Mouse (Mus musculus): ENCODE results near the gene C2cd2l. TPM values are rescaled to one million over a fixed set of nuclear protein-coding genes. Genes with fewer than 3 reads are reported as not detected.

The C2cd2l gene
- total and polyA plus RNA-seq, 3 experiments = 4.7 to 10.9 TPM; not detected in 1

DNA sequence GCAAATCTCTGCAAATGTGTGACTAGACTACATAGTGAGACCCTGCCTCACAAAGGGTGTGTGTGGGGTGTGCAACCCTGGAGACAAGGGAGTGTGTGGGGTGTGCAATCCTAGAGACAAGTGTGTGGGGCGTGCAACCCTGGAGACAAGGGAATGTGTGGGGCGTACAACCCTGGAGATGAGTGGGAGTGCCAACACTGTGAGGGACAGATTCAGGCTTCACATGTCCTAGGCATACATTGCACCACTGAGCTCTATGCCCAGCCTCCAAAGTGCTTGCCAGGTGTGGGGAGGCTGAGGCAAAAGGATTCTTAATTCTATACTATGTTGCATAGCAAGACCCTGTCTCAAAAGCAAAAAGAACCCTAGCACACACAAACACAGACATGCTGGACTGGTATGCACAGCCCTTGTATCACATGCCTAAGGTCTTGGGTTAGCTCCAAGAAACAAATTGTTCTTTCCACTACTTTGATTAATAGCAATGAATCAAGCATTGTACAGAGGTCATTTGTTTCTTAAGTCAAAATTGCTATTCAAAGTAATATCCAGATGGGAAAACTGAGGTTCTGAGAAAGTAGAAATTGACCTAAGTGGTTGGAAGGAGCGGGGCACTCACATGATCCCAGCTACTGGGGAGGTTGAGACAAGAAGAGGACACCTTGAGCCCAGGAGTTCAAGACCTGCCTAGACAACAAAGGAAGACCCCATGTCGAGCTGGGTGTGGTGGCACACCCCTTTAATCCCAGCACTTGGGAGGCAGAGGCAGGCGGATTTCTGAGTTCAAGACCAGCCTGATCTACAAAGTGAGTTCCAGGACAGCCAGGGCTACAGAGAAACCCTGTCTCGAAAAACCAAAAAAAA is 25.7 kb upstream of the C2cd2l start:
- no peak overlapping the region for H3K4me3 ChIP-seq (ENCODE audit: control insufficient read depth in 1 of 2, insufficient read depth in 1 of 2, low read depth in 2 of 2, low read length in 2 of 2)
- H3K27me3 ChIP-seq (ENCODE audit: control insufficient read depth in 1 of 2, insufficient read depth in 2 of 2, low read length in 2 of 2) = no peaks in the 10 kb centered on the region
- no peaks in the 10 kb centered on the region for H3K9me3 ChIP-seq (replicated peaks; ENCODE audit: insufficient read depth, low read length)
- TF ChIP-seq MEF2A (IDR thresholded peaks at IDR 0.05; ENCODE audit: extremely low read depth, insufficient replicate concordance, low read depth, low read length, poor library complexity, severe bottlenecking) = no peak
- TF ChIP-seq ELF1 (IDR thresholded peaks at IDR 0.05; ENCODE audit: low read depth, low read length) = no peak
- no peak for TF ChIP-seq MXI1 (IDR thresholded peaks at IDR 0.05; ENCODE audit: low read depth, low read length)
- no peak for TF ChIP-seq MAX (IDR thresholded peaks at IDR 0.05; ENCODE audit: low read length)
- no peak for TF ChIP-seq USF1 (IDR thresholded peaks at IDR 0.05; ENCODE audit: low read depth, low read length)
- no peak for TF ChIP-seq TCF12 (IDR thresholded peaks at IDR 0.05; ENCODE audit: low read depth, low read length)
- TF ChIP-seq NELFE (IDR thresholded peaks at IDR 0.05; ENCODE audit: low read depth, low read length) = no peak
- TF ChIP-seq TBP (IDR thresholded peaks at IDR 0.05; ENCODE audit: low read depth, low read length) = no peak
- no peak for TF ChIP-seq NRF1 (IDR thresholded peaks at IDR 0.05; ENCODE audit: insufficient read depth, low read depth, low read length, poor library complexity, severe bottlenecking)
- no peak for TF ChIP-seq USF2 (IDR thresholded peaks at IDR 0.05; ENCODE audit: borderline replicate concordance in 1 of 2, insufficient read depth in 1 of 2, low read depth in 1 of 2, low read length in 2 of 2)
- TF ChIP-seq BHLHE40 (IDR thresholded peaks at IDR 0.05; ENCODE audit: borderline replicate concordance, low read depth, low read length) = no peak
- no peak for TF ChIP-seq MYB (IDR thresholded peaks at IDR 0.05; ENCODE audit: low read depth, low read length)
- TF ChIP-seq ZC3H11A (IDR thresholded peaks at IDR 0.05; ENCODE audit: low read depth, low read length) = no peak
- TF ChIP-seq POLR2A (IDR thresholded peaks at IDR 0.05; ENCODE audit: control insufficient read depth in 1 of 2, insufficient read depth in 1 of 2, low read depth in 1 of 2, low read length in 2 of 2, poor library complexity in 1 of 2) = no peak
- no peak for TF ChIP-seq POLR2AphosphoS5 (IDR thresholded peaks at IDR 0.05; ENCODE audit: borderline replicate concordance, low read depth, low read length)
- TF ChIP-seq SIN3A (IDR thresholded peaks at IDR 0.05; ENCODE audit: low read length) = no peak
- no peak for TF ChIP-seq ZKSCAN1 (IDR thresholded peaks at IDR 0.05; ENCODE audit: low read depth, low read length)
- H3K9ac ChIP-seq (ENCODE audit: control insufficient read depth, low read depth, low read length, poor library complexity, severe bottlenecking) = no peak overlapping the region
- H3K4me1 ChIP-seq (ENCODE audit: control insufficient read depth in 1 of 2, insufficient read depth in 2 of 2, low read length in 2 of 2) = peaks cover 8 to 23% of the 10 kb centered on the region in 2 experiments
- peaks cover 6 to 27% of the 10 kb centered on the region in 2 experiments for H3K36me3 ChIP-seq (ENCODE audit: control insufficient read depth in 1 of 2, insufficient read depth in 2 of 2, low read length in 2 of 2)
- no peak for DNase-seq (ENCODE audit: low read depth, low spot score)
- H3K27ac ChIP-seq (ENCODE audit: control insufficient read depth, low read depth, low read length) = no peak overlapping the region
- peaks cover 19% of the 10 kb centered on the region for H3K79me2 ChIP-seq (ENCODE audit: control insufficient read depth, insufficient read depth, low read length, poor library complexity)

GRCm38 (mm10) chr9:44343781-44344421 is 23.8 kb upstream of the C2cd2l start, which contains the start of gene Hmbs:
TSS of gene Hmbs (minus strand) at chr9:44344228.
- TF ChIP-seq USF1 (IDR thresholded peaks at IDR 0.05; ENCODE audit: low read depth, low read length) = 0 out of 2 replicates have a peak, but pooled peaks have one; percentile 10
- TF ChIP-seq POLR2AphosphoS2 (IDR thresholded peaks at IDR 0.05; ENCODE audit: low read length) = peak; percentile 57; the same call in 1 of the 2 replicates
- no peak; the same call in 1 of the 2 replicates for TF ChIP-seq KAT2A (conservative IDR thresholded peaks at IDR 0.05; ENCODE audit: low read depth, low read length)
- peak; percentile 29; the same call in 1 of the 2 replicates for TF ChIP-seq TCF12 (IDR thresholded peaks at IDR 0.05; ENCODE audit: low read depth, low read length)
- TF ChIP-seq MAX (IDR thresholded peaks at IDR 0.05; ENCODE audit: low read length) = no peak
- peak; percentile 37; the same call in 1 of the 2 replicates for TF ChIP-seq ZMIZ1 (IDR thresholded peaks at IDR 0.05; ENCODE audit: low read depth, low read length)
- peak; percentile 66 for TF ChIP-seq TBP (IDR thresholded peaks at IDR 0.05; ENCODE audit: low read depth, low read length)
- TF ChIP-seq MXI1 (IDR thresholded peaks at IDR 0.05; ENCODE audit: low read depth, low read length) = peak; percentile 44; the same call in 1 of the 2 replicates
- TF ChIP-seq POLR2A (IDR thresholded peaks at IDR 0.05; ENCODE audit: control insufficient read depth in 1 of 2, insufficient read depth in 1 of 2, low read depth in 1 of 2, low read length in 2 of 2, poor library complexity in 1 of 2) = peak; percentile 83 to 86; a peak in 3 of 4 replicates
- TF ChIP-seq SIN3A (IDR thresholded peaks at IDR 0.05; ENCODE audit: low read length) = peak; percentile 50
- TF ChIP-seq MYC (IDR thresholded peaks at IDR 0.05; ENCODE audit: low read depth, low read length) = peak; percentile 78; the same call in 1 of the 2 replicates
- no peak for TF ChIP-seq ZKSCAN1 (IDR thresholded peaks at IDR 0.05; ENCODE audit: low read depth, low read length)
- TF ChIP-seq SMC3 (IDR thresholded peaks at IDR 0.05; ENCODE audit: low read depth, low read length) = no peak
- TF ChIP-seq ZNF384 (IDR thresholded peaks at IDR 0.05; ENCODE audit: low read depth, low read length) = peak; percentile 75
- TF ChIP-seq HCFC1 (IDR thresholded peaks at IDR 0.05; ENCODE audit: low read depth, low read length) = peak; percentile 78
- peak; percentile 94 for TF ChIP-seq E2F4 (IDR thresholded peaks at IDR 0.05; ENCODE audit: borderline replicate concordance, low read depth, low read length)
- peak; percentile 62 for TF ChIP-seq NRF1 (IDR thresholded peaks at IDR 0.05; ENCODE audit: insufficient read depth, low read depth, low read length, poor library complexity, severe bottlenecking)
- peak; percentile 85 for TF ChIP-seq NELFE (IDR thresholded peaks at IDR 0.05; ENCODE audit: low read depth, low read length)
- Histone ChIP-seq H3K9ac (ENCODE audit: control insufficient read depth, low read depth, low read length, poor library complexity, severe bottlenecking) (peak within 1 kb of the TSS; percentile 90), H3K79me2 (ENCODE audit: control insufficient read depth, insufficient read depth, low read length, poor library complexity) (peaks cover 25% of the 10 kb centered on the region), H3K36me3 (ENCODE audit: control insufficient read depth in 1 of 2, insufficient read depth in 2 of 2, low read length in 2 of 2) (peaks cover 0 to 27% of the 10 kb centered on the region in 2 experiments; a peak in 2 of 4 replicates), H3K9me3 (replicated peaks; ENCODE audit: insufficient read depth, low read length) (no peaks in the 10 kb centered on the region), H3K27ac (ENCODE audit: control insufficient read depth, low read depth, low read length) (peak within 1 kb of the TSS; percentile 95), H3K4me1 (ENCODE audit: control insufficient read depth in 1 of 2, insufficient read depth in 2 of 2, low read length in 2 of 2) (peaks cover 8 to 25% of the 10 kb centered on the region in 2 experiments), H3K27me3 (ENCODE audit: control insufficient read depth in 1 of 2, insufficient read depth in 2 of 2, low read length in 2 of 2) (no peaks in the 10 kb centered on the region), H3K4me3 (ENCODE audit: control insufficient read depth in 1 of 2, insufficient read depth in 1 of 2, low read depth in 2 of 2, low read length in 2 of 2) (peak within 1 kb of the TSS; percentile 69 to 71)
- peak; percentile 95 for DNase-seq (ENCODE audit: low read depth, low spot score)

All from MEL (cell line).